Mouse (Mus musculus) heart, adult 2 months (tissue): ENCODE data around the gene Tgfbi. TPM values are rescaled to one million over a fixed set of nuclear protein-coding genes. Genes with fewer than 3 reads are reported as not detected.

Experiments
- DNase-seq, 2 experiments: peaks; one replicate each; pipeline ENCODE4 v3.0.0; 2021
- H3K27ac ChIP-seq: fragments of 200-600 bp; 2 replicates; pipeline ENCODE4 v1.8.1; 2022
- H3K27me3 ChIP-seq: fragments of 200-500 bp; 2 replicates; pipeline ENCODE4 v1.6.1; 2012; ENCODE audit warnings: mild to moderate bottlenecking, low read length, inconsistent platforms, mixed read lengths; ENCODE audit not compliant: control insufficient read depth, insufficient read depth
- H3K36me3 ChIP-seq: fragments of 200-500 bp; 2 replicates; pipeline ENCODE4 v1.6.1; 2012; ENCODE audit warnings: low read length, inconsistent platforms; ENCODE audit not compliant: control insufficient read depth, insufficient read depth
- H3K4me1 ChIP-seq: fragments of 200-500 bp; 2 replicates; pipeline ENCODE4 v1.6.1; 2011; ENCODE audit warnings: low read length; ENCODE audit not compliant: control insufficient read depth, insufficient read depth
- H3K4me3 ChIP-seq: fragments of 200-600 bp; 2 replicates; pipeline ENCODE4 v1.8.1; 2022
- H3K79me2 ChIP-seq: fragments of 200-500 bp; replicated peaks from 2 replicates; pipeline ENCODE4 v1.6.1; 2012; ENCODE audit warnings: mild to moderate bottlenecking, inconsistent platforms, low read length, moderate library complexity, mixed read lengths; ENCODE audit not compliant: control insufficient read depth, insufficient read depth
- H3K9ac ChIP-seq: fragments of 200-500 bp; 2 replicates; pipeline ENCODE4 v1.6.1; 2012; ENCODE audit warnings: low read depth, mild to moderate bottlenecking, control low read depth, inconsistent platforms, low read length, mixed read lengths
- CTCF ChIP-seq: fragments of 200-600 bp; IDR thresholded peaks from 2 replicates; pipeline ENCODE4 v1.8.1; 2022; ENCODE audit warnings: antibody characterized with exemption, mild to moderate bottlenecking, moderate library complexity
- EP300 ChIP-seq: fragments of 200-500 bp; IDR thresholded peaks from 2 replicates; pipeline ENCODE4 v1.6.1; 2011; ENCODE audit warnings: low read depth, low read length, control low read depth; ENCODE audit not compliant: insufficient read depth
- POLR2A ChIP-seq: fragments of 200-500 bp; IDR thresholded peaks from 2 replicates; pipeline ENCODE4 v1.6.1; 2011; ENCODE audit warnings: mild to moderate bottlenecking, low read depth, low read length, control low read depth; ENCODE audit not compliant: insufficient read depth
- WGBS: fragments of 180-500 bp; shearing (Covaris S2); methylation state at CpG from one replicate; pipeline ENCODE4 v1.1.7; 2018; 5-methylcytosine and 5-hydroxymethylcytosine counted together
- intact Hi-C: fragments of 180-260 bp; cut with DNase I; formaldehyde crosslinking; loops from one replicate; pipeline ENCODE4 v1.15.1; 2025
- polyA plus RNA-seq: library from polyadenylated mRNA; depleted of rRNA; stranded (reverse); fragments of >200 nt; gene quantifications from 2 replicates; pipeline ENCODE4 v1.2.3, GENCODE M21; 2012; rRNA removed
- total RNA-seq, 2 experiments: library from RNA; stranded (reverse); gene quantifications; 2 replicates each; pipeline ENCODE4 v1.2.3; 2021

Tgfbi gene
- total and polyA plus RNA-seq, 3 experiments: 19.7 to 22.1 (median 20.9) TPM

- Histone ChIP-seq H3K4me3 (no peak overlapping the region), H3K27me3 (no peaks in the 10 kb centered on the region), H3K36me3 (no peaks in the 10 kb centered on the region), H3K79me2 (no peaks in the 10 kb centered on the region), H3K9ac (no peak overlapping the region), H3K4me1 (peaks cover 10% of the 10 kb centered on the region), H3K27ac (no peak overlapping the region)
- TF ChIP-seq CTCF (no peak), EP300 (no peak), POLR2A (no peak)
- intact Hi-C loops: no loop called here
- no peak for DNase-seq
- 67% methylated on average over 4 of the region's 4 CpGs for WGBS
Observed at GRCm38 (mm10) chr13:56677731-56678130, 68.4 kb downstream of the Tgfbi start.

DNA sequence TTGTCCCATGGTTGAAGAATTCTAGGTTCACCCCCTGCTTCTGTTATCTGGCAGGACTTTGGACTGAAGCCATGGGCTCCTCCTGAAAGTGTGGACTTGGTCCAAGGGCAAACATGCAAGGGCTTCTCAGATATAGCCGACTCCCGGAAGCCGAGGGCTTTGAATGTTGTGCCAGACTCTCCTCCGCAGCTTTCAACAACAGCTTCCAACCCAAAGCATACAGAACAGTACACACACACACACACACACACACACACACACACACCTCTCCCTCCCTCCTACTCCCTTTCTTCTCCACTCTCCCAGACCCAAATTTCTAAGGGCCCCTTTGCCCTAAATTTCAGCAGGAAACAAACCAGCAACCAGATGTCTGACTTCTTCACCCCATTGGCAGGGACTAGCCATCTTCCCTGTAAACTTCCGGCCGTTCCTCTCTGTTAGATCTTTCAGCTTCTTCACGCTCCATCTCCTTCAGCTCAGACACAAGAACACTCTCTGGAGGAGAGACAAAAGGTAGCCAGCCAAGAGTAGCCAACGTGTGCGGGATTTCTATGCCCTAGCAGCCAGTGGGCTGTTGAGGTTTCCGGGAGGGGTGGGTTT lies 69.0 kb downstream of the Tgfbi start:
- Histone ChIP-seq H3K4me1 (peaks cover 9% of the 10 kb centered on the region), H3K27ac (peak overlapping the region; percentile 12; the same call in 1 of the 2 replicates), H3K27me3 (no peaks in the 10 kb centered on the region), H3K4me3 (no peak overlapping the region), H3K9ac (no peak overlapping the region), H3K79me2 (no peaks in the 10 kb centered on the region), H3K36me3 (no peaks in the 10 kb centered on the region)
- intact Hi-C loops: no loop called here
- DNase-seq: peak in 1 of 2 experiments; percentile 49
- WGBS: 21% methylated on average over 10 of the region's 10 CpGs
- no peak for TF ChIP-seq EP300
- TF ChIP-seq CTCF: no peak
- no peak for TF ChIP-seq POLR2A

DNA sequence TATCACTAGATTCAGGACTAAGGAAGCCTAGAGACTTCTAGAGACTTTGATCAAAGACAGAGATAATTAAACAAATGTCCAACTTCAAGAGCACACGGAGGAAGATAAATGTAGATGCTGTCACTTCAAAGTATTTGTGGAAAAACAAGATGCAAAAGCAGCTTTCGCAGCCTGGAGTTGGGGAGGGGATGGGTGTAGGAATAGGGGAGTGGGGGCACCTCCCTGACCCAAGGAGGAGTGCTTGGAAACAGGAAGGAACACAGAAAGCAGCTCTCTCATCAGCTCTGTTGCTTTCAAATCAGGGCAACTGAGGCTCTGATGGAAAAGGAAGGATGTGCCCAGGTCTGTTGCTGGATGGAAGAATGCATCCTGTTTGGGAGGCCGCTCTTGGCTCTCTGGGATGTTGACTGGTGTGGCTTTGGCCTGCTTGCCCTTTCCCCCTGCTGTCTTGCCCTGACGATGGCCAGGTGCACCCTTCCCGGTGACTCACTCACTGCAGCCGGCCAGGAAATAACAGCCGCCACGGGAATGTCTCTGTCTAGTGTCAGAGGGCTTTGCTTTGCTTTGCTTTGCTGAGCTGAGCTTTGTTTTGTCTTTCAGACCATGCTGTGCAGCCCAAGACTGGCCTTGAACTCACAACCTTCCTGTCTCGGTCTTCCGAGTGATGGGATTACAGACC lies 69.6 kb downstream of the Tgfbi start:
- DNase-seq: peak in 1 of 2 experiments; percentile 26

GRCm38 (mm10) chr13:56681924-56682323 lies 72.6 kb downstream of the Tgfbi start:
- intact Hi-C loops: loop anchor here (2.0 kb wide), 1 partner anchor 19 kb away; no protein-coding TSS in a partner anchor
- Histone ChIP-seq H3K4me3 (no peak overlapping the region), H3K27ac (no peak overlapping the region; the same call in 1 of the 2 replicates), H3K36me3 (no peaks in the 10 kb centered on the region), H3K9ac (no peak overlapping the region), H3K4me1 (peaks cover 9% of the 10 kb centered on the region), H3K27me3 (no peaks in the 10 kb centered on the region), H3K79me2 (no peaks in the 10 kb centered on the region)
- 49% methylated on average over 4 of the region's 4 CpGs for WGBS
- TF ChIP-seq CTCF (no peak), POLR2A (no peak), EP300 (no peak)
- DNase-seq: no peak

More for the DNA sequence above, 69.6 kb downstream of the Tgfbi start:
- Histone ChIP-seq H3K9ac (no peak overlapping the region), H3K36me3 (no peaks in the 10 kb centered on the region), H3K4me1 (peaks cover 9% of the 10 kb centered on the region), H3K79me2 (no peaks in the 10 kb centered on the region), H3K27me3 (no peaks in the 10 kb centered on the region), H3K27ac (peak overlapping the region; percentile 12; the same call in 1 of the 2 replicates), H3K4me3 (no peak overlapping the region)
- intact Hi-C loops: no loop called here
- WGBS: 36% methylated on average over 10 of the region's 10 CpGs
- TF ChIP-seq EP300 (no peak), CTCF (no peak), POLR2A (no peak)

GRCm38 (mm10) chr13:56682326-56682725 lies 73.0 kb downstream of the Tgfbi start:
- WGBS: 44% methylated on average over 17 of the region's 17 CpGs
- peak; percentile 73 to 79 for DNase-seq
- Histone ChIP-seq H3K4me1 (peaks cover 9% of the 10 kb centered on the region), H3K4me3 (peak overlapping the region; percentile 33), H3K9ac (no peak overlapping the region), H3K36me3 (no peaks in the 10 kb centered on the region), H3K79me2 (no peaks in the 10 kb centered on the region), H3K27ac (peak overlapping the region; percentile 51), H3K27me3 (no peaks in the 10 kb centered on the region)
- intact Hi-C loops: loop anchor here (2.0 kb wide), 1 partner anchor 18 kb away; no protein-coding TSS in a partner anchor
- TF ChIP-seq CTCF (no peak), POLR2A (0 out of 2 replicates have a peak, but pooled peaks have one; percentile 21)

DNA sequence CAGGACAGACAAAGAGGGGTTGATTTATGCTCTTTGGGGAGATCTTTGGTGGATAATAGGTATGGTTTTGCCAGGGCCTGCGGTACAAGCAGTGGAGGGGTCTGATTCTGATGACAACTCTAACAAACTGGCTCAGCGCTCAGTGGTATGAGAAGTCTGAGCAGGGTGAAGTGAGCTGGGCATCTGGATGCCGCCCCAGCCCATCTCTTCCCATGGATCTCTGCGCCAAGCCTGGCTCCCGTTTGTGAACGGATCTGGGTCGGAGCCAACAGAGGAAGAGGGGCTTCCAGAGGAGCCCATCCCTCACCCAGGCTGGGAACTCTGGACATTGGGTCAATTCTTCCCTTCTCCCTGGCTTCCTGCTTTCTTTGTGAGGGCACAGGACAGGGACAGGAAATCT lies 74.0 kb downstream of the Tgfbi start:
- H3K79me2 ChIP-seq: no peaks in the 10 kb centered on the region
- no peak for DNase-seq
- no peak overlapping the region for H3K27ac ChIP-seq
- H3K27me3 ChIP-seq: no peaks in the 10 kb centered on the region
- TF ChIP-seq CTCF (no peak), EP300 (no peak), POLR2A (no peak)
- WGBS: 69% methylated on average over 7 of the region's 7 CpGs
- H3K4me3 ChIP-seq: no peak overlapping the region
- intact Hi-C loops: loop anchor here (2.0 kb wide), 1 partner anchor 17 kb away; no protein-coding TSS in a partner anchor
- peaks cover 5% of the 10 kb centered on the region for H3K4me1 ChIP-seq
- H3K36me3 ChIP-seq: no peaks in the 10 kb centered on the region
- no peak overlapping the region for H3K9ac ChIP-seq

Other genes with a start within 250 kb of the Tgfbi start
- gene Gm3045, start 182.9 kb upstream of the Tgfbi start, total RNA-seq: not detected
- not detected in 2 replicates for gene Gm3045, start 182.9 kb upstream of the Tgfbi start, polyA plus RNA-seq
- gene Slc25a48, start 171.2 kb upstream of the Tgfbi start, total RNA-seq: under 1 TPM; 0.08 to 0.16 TPM
- gene Slc25a48, start 171.2 kb upstream of the Tgfbi start, polyA plus RNA-seq: 0.23 and 0.27 TPM in 2 replicates
- gene Il9, start 127.3 kb upstream of the Tgfbi start, total RNA-seq: not detected
- not detected in 2 replicates for gene Il9, start 127.3 kb upstream of the Tgfbi start, polyA plus RNA-seq
- gene Fbxl21, start 87.1 kb upstream of the Tgfbi start, total RNA-seq: under 1 TPM; 0.68 to 0.97 TPM
- 0.29 and 0.31 TPM in 2 replicates for gene Fbxl21, start 87.1 kb upstream of the Tgfbi start, polyA plus RNA-seq
- not detected for gene Lect2, start 61.0 kb upstream of the Tgfbi start, total RNA-seq
- not detected in 2 replicates for gene Lect2, start 61.0 kb upstream of the Tgfbi start, polyA plus RNA-seq
- 10 to 100 TPM; 29.7 to 30.3 TPM for gene Smad5, start 93.5 kb downstream of the Tgfbi start, total RNA-seq
- 19.7 and 37.7 TPM in 2 replicates for gene Smad5, start 93.5 kb downstream of the Tgfbi start, polyA plus RNA-seq
- not detected for gene Gm45623, start 144.3 kb downstream of the Tgfbi start, total RNA-seq
- gene Gm45623, start 144.3 kb downstream of the Tgfbi start, polyA plus RNA-seq: not detected in 2 replicates